In the genomic region with DNA sequence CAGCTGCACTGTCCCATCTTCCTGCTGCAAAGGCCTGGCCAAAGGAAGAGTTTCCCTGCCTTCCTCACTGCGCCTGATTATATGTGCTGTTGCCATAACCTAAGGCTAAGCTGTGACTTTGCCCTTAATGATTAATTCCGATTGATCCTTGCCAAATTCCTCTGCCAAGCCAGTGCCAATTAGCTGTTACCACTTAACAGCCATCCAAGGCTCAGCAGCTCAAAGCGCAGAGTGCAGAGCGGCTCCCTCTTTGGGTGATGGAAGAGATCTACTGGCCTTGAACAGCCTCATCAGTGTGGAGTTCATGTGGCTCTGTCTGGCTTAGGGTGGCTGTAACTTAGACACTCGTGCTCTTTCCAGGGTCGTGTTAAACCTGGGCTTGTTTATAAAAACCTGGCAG, we compare ENCODE assay signal across 19 mouse cellular contexts.
DNase-seq lines count a peak whose midpoint lies in the region; ATAC-seq lines count a peak whose summit lies in the region.
"Had no signal": no experiment of that assay in that cellular context is flagged by ENCODE, and none has a peak within 500 bp of the region (broad histone marks: within the 10 kb centered on the region; RNA-seq: fewer than 3 reads in every experiment).

No protein-coding gene starts in this region.

- 79% methylated on average over 6 of the region's 6 CpGs for WGBS in forebrain, embryonic 14.5 days
- 89% methylated on average over 6 of the region's 6 CpGs for WGBS in forebrain, embryonic 10.5 days
- 75% methylated on average over 6 of the region's 6 CpGs for WGBS in kidney, embryonic 15.5 days
- 92% methylated on average over 6 of the region's 6 CpGs for whole genome bisulfite sequencing in midbrain, embryonic 14.5 days
- WGBS in midbrain, embryonic 11.5 days: 89% methylated on average over 6 of the region's 6 CpGs

- no peaks in the 10 kb centered on the region for H3K4me1 ChIP-seq in forebrain, embryonic 14.5 days (ENCODE audit: control insufficient read depth, insufficient read depth, low read length)
- H3K4me1 ChIP-seq in forebrain, embryonic 10.5 days: no peaks in the 10 kb centered on the region
- no peaks in the 10 kb centered on the region for H3K4me1 ChIP-seq in kidney, embryonic 15.5 days
- H3K4me1 ChIP-seq in midbrain, embryonic 14.5 days (ENCODE audit: control insufficient read depth, insufficient read depth, low read length): no peaks in the 10 kb centered on the region
- H3K4me1 ChIP-seq in midbrain, embryonic 11.5 days (ENCODE audit: control insufficient read depth, insufficient read depth, low read length): no peaks in the 10 kb centered on the region
- H3K4me1 ChIP-seq: embryonic facial prominence, embryonic 10.5 days; heart, embryonic 10.5 days; hindbrain, embryonic 15.5 days; stomach, embryonic 15.5 days had no signal

- H3K4me3 ChIP-seq in forebrain, embryonic 14.5 days (ENCODE audit: low read depth, low read length): no peak overlapping the region
- no peak overlapping the region for H3K4me3 ChIP-seq in forebrain, embryonic 10.5 days
- no peak overlapping the region for H3K4me3 ChIP-seq in kidney, embryonic 15.5 days (replicated peaks)
- no peak overlapping the region for H3K4me3 ChIP-seq in midbrain, embryonic 14.5 days (replicated peaks; ENCODE audit: low read depth, low read length)
- H3K4me3 ChIP-seq in midbrain, embryonic 11.5 days (ENCODE audit: low read depth, low read length): no peak overlapping the region
- H3K4me3 ChIP-seq: embryonic facial prominence, embryonic 10.5 days; heart, embryonic 10.5 days; hindbrain, embryonic 15.5 days; limb, embryonic 10.5 days; stomach, embryonic 15.5 days had no signal

- no peak overlapping the region for H3K27ac ChIP-seq in forebrain, embryonic 14.5 days (ENCODE audit: low read depth, low read length)
- no peak overlapping the region for H3K27ac ChIP-seq in forebrain, embryonic 10.5 days
- no peak overlapping the region for H3K27ac ChIP-seq in kidney, embryonic 15.5 days
- no peak overlapping the region for H3K27ac ChIP-seq in midbrain, embryonic 14.5 days (replicated peaks; ENCODE audit: low read depth, low read length)
- H3K27ac ChIP-seq in midbrain, embryonic 11.5 days (ENCODE audit: low read depth, low read length): no peak overlapping the region
- H3K27ac ChIP-seq: embryonic facial prominence, embryonic 10.5 days; heart, embryonic 10.5 days; hindbrain, embryonic 15.5 days; limb, embryonic 10.5 days; macrophage; stomach, embryonic 15.5 days had no signal

- no peaks in the 10 kb centered on the region for H3K27me3 ChIP-seq in forebrain, embryonic 14.5 days (replicated peaks; ENCODE audit: control insufficient read depth, insufficient read depth, low read length)
- H3K27me3 ChIP-seq in forebrain, embryonic 10.5 days (ENCODE audit: poor library complexity, severe bottlenecking): no peaks in the 10 kb centered on the region
- no peaks in the 10 kb centered on the region for H3K27me3 ChIP-seq in kidney, embryonic 15.5 days
- H3K27me3 ChIP-seq in midbrain, embryonic 14.5 days (ENCODE audit: control insufficient read depth, insufficient read depth, low read length): no peaks in the 10 kb centered on the region
- H3K27me3 ChIP-seq in midbrain, embryonic 11.5 days (ENCODE audit: control insufficient read depth, insufficient read depth, low read length): no peaks in the 10 kb centered on the region
- H3K27me3 ChIP-seq: hindbrain, embryonic 15.5 days; stomach, embryonic 15.5 days had no signal

- H3K9ac ChIP-seq in forebrain, embryonic 14.5 days (ENCODE audit: low read length): no peak overlapping the region
- no peak overlapping the region for H3K9ac ChIP-seq in kidney, embryonic 15.5 days
- no peak overlapping the region for H3K9ac ChIP-seq in midbrain, embryonic 14.5 days (replicated peaks; ENCODE audit: low read length)
- no peak overlapping the region for H3K9ac ChIP-seq in midbrain, embryonic 11.5 days (ENCODE audit: low read length)
- H3K9ac ChIP-seq: hindbrain, embryonic 15.5 days; stomach, embryonic 15.5 days had no signal

- no peaks in the 10 kb centered on the region for H3K36me3 ChIP-seq in forebrain, embryonic 14.5 days (ENCODE audit: control insufficient read depth, insufficient read depth, low read length)
- H3K36me3 ChIP-seq in forebrain, embryonic 10.5 days (replicated peaks): no peaks in the 10 kb centered on the region
- no peaks in the 10 kb centered on the region for H3K36me3 ChIP-seq in kidney, embryonic 15.5 days
- no peaks in the 10 kb centered on the region for H3K36me3 ChIP-seq in midbrain, embryonic 14.5 days (ENCODE audit: control insufficient read depth, insufficient read depth, low read length)
- no peaks in the 10 kb centered on the region for H3K36me3 ChIP-seq in midbrain, embryonic 11.5 days (ENCODE audit: control insufficient read depth, insufficient read depth, low read length)
- H3K36me3 ChIP-seq: embryonic facial prominence, embryonic 10.5 days; heart, embryonic 10.5 days; hindbrain, embryonic 15.5 days; limb, embryonic 10.5 days; stomach, embryonic 15.5 days had no signal

- no peak for ATAC-seq in forebrain, embryonic 14.5 days
- ATAC-seq in kidney, embryonic 15.5 days (replicated peaks; ENCODE audit: low FRiP score): no peak
- 0 out of 2 replicates have a peak, but pooled peaks have one; percentile 8 for ATAC-seq in midbrain, embryonic 14.5 days (ENCODE audit: low FRiP score, low TSS enrichment)
- ATAC-seq in midbrain, embryonic 11.5 days (ENCODE audit: low FRiP score): no peak

- no peaks in the 10 kb centered on the region for H3K9me3 ChIP-seq in forebrain, embryonic 14.5 days (replicated peaks; ENCODE audit: control insufficient read depth, low read length)
- peaks cover 2% of the 10 kb centered on the region; the same call in 1 of the 2 replicates for H3K9me3 ChIP-seq in forebrain, embryonic 10.5 days
- H3K9me3 ChIP-seq in kidney, embryonic 15.5 days (replicated peaks): no peaks in the 10 kb centered on the region
- no peaks in the 10 kb centered on the region for H3K9me3 ChIP-seq in midbrain, embryonic 14.5 days (ENCODE audit: control insufficient read depth, low read length)
- no peaks in the 10 kb centered on the region for H3K9me3 ChIP-seq in midbrain, embryonic 11.5 days (ENCODE audit: control insufficient read depth, low read length)
- H3K9me3 ChIP-seq: embryonic facial prominence, embryonic 10.5 days; heart, embryonic 10.5 days; hindbrain, embryonic 15.5 days; limb, embryonic 10.5 days; stomach, embryonic 15.5 days had no signal

- peak; percentile 32 for DNase-seq in forebrain, embryonic 14.5 days (ENCODE audit: low spot score)
- no peak for DNase-seq in forebrain, embryonic 10.5 days (ENCODE audit: extremely low spot score, low spot score)
- peak; percentile 69 for DNase-seq in kidney, adult 11 months
- DNase-seq in kidney, postnatal 36 days: peak; percentile 52 to 58
- no peak for DNase-seq in kidney, postnatal 25 days
- no peak for DNase-seq in midbrain, embryonic 14.5 days
- DNase-seq in midbrain, embryonic 11.5 days (ENCODE audit: low spot score, missing footprints): no peak
- DNase-seq: adrenal gland, postnatal 14 days; cerebellum, adult 9-11 months; liver; thymus, adult 18-20 months; thymus, postnatal 36 days had no signal

- H3K4me2 ChIP-seq in forebrain, embryonic 14.5 days (ENCODE audit: low read length): no peak overlapping the region
- no peak overlapping the region for H3K4me2 ChIP-seq in kidney, embryonic 15.5 days
- no peak overlapping the region for H3K4me2 ChIP-seq in midbrain, embryonic 14.5 days (ENCODE audit: low read length)
- no peak overlapping the region for H3K4me2 ChIP-seq in midbrain, embryonic 11.5 days
- H3K4me2 ChIP-seq: hindbrain, embryonic 15.5 days; stomach, embryonic 15.5 days had no signal

Comparison
In these comparisons a context has a peak if more than half of its experiments do, and no peak if none do; other contexts are left out.
1. DNase-seq: peak in forebrain, embryonic 14.5 days (single experiment), kidney, adult 11 months (single experiment) and kidney, postnatal 36 days (2 of 2); none in forebrain, embryonic 10.5 days (single experiment), kidney, postnatal 25 days (0 of 2), midbrain, embryonic 14.5 days (single experiment) and midbrain, embryonic 11.5 days (single experiment).